Mouse (Mus musculus) embryonic facial prominence, embryonic 13.5 days (tissue): ENCODE measurements around the gene Selp. TPM values are rescaled to one million over a fixed set of nuclear protein-coding genes. Genes with fewer than 3 reads are reported as not detected.

ENCODE experiments used
- ATAC-seq: fragments of 200-750 bp; cut with Nextera tagmentation; 2 replicates; pipeline ENCODE4 v1.8.0; 2017; ENCODE audit warnings: low read depth; ENCODE audit not compliant: insufficient number of reproducible peaks, insufficient read depth, low FRiP score, low TSS enrichment
- H3K27ac ChIP-seq: fragments of 300-500 bp; sonication (generic); 2 replicates; pipeline ENCODE4 v1.5.1; 2015; ENCODE audit warnings: moderate library complexity, mild to moderate bottlenecking, inconsistent platforms
- H3K27me3 ChIP-seq: fragments of 300-500 bp; sonication (generic); 2 replicates; pipeline ENCODE4 v1.6.1; 2015; ENCODE audit warnings: mild to moderate bottlenecking, inconsistent platforms
- H3K36me3 ChIP-seq: fragments of 300-500 bp; sonication (generic); 2 replicates; pipeline ENCODE4 v1.6.1; 2015; ENCODE audit warnings: mild to moderate bottlenecking, inconsistent platforms
- H3K4me1 ChIP-seq: fragments of 300-500 bp; sonication (generic); 2 replicates; pipeline ENCODE4 v1.6.1; 2015; ENCODE audit warnings: inconsistent platforms
- H3K4me2 ChIP-seq: fragments of 300-500 bp; sonication (generic); 2 replicates; pipeline ENCODE4 v1.6.1; 2015; ENCODE audit warnings: moderate library complexity, mild to moderate bottlenecking, inconsistent platforms
- H3K4me3 ChIP-seq: fragments of 300-500 bp; sonication (generic); 2 replicates; pipeline ENCODE4 v1.5.1; 2015; ENCODE audit warnings: mild to moderate bottlenecking, inconsistent platforms
- H3K9ac ChIP-seq: fragments of 300-500 bp; sonication (generic); 2 replicates; pipeline ENCODE4 v1.6.1; 2015; ENCODE audit warnings: mild to moderate bottlenecking, inconsistent platforms
- H3K9me3 ChIP-seq: fragments of 300-500 bp; sonication (generic); 2 replicates; pipeline ENCODE4 v1.6.1; 2016; ENCODE audit warnings: inconsistent platforms
- WGBS: fragments of 180-500 bp; shearing (Covaris S2); methylation state at CpG from one replicate; pipeline ENCODE4 v1.1.7; 2015; ENCODE audit warnings: mixed read lengths; 5-methylcytosine and 5-hydroxymethylcytosine counted together
- polyA plus RNA-seq: library from polyadenylated mRNA; unstranded; fragments of >200 nt; fragmentation: Nextera tagmentation; extraction: Ambion mirVana; gene quantifications from 2 replicates; pipeline ENCODE4 v1.2.1, GENCODE M21; 2015

The Selp gene
- polyA plus RNA-seq, 1 experiment from 2014 or later: not detected

GRCm38 (mm10) chr1:164184871-164185223, 69.8 kb downstream of the Selp start:
- no peaks in the 10 kb centered on the region for H3K27me3 ChIP-seq
- H3K9ac ChIP-seq: no peak overlapping the region
- H3K4me3 ChIP-seq: no peak overlapping the region
- no peaks in the 10 kb centered on the region for H3K9me3 ChIP-seq
- no peaks in the 10 kb centered on the region for H3K36me3 ChIP-seq
- H3K4me2 ChIP-seq: no peak overlapping the region
- 43% methylated on average over 8 of the region's 8 CpGs for WGBS
- H3K4me1 ChIP-seq: no peaks in the 10 kb centered on the region
- no peak overlapping the region for H3K27ac ChIP-seq
- ATAC-seq: no peak

- Histone ChIP-seq H3K4me3 (no peak overlapping the region), H3K36me3 (no peaks in the 10 kb centered on the region), H3K9ac (no peak overlapping the region), H3K9me3 (no peaks in the 10 kb centered on the region), H3K4me2 (no peak overlapping the region), H3K4me1 (no peaks in the 10 kb centered on the region), H3K27ac (no peak overlapping the region), H3K27me3 (no peaks in the 10 kb centered on the region)
- WGBS: 67% methylated on average over 4 of the region's 4 CpGs
- no peak for ATAC-seq
Measured at GRCm38 (mm10) chr1:164185316-164185715, 70.3 kb downstream of the Selp start.

- H3K4me1 ChIP-seq: no peaks in the 10 kb centered on the region
- no peaks in the 10 kb centered on the region for H3K36me3 ChIP-seq
- H3K4me3 ChIP-seq: no peak overlapping the region
- 93% methylated on average over 1 of the region's 1 CpGs for WGBS
- H3K9ac ChIP-seq: no peak overlapping the region
- no peak for ATAC-seq
- no peaks in the 10 kb centered on the region for H3K9me3 ChIP-seq
- no peak overlapping the region for H3K27ac ChIP-seq
- H3K27me3 ChIP-seq: no peaks in the 10 kb centered on the region
- no peak overlapping the region for H3K4me2 ChIP-seq
Measured at GRCm38 (mm10) chr1:164187002-164187560, 72.0 kb downstream of the Selp start.

- Histone ChIP-seq H3K4me2 (no peak overlapping the region), H3K27me3 (no peaks in the 10 kb centered on the region), H3K27ac (no peak overlapping the region), H3K4me3 (no peak overlapping the region), H3K4me1 (no peaks in the 10 kb centered on the region), H3K36me3 (no peaks in the 10 kb centered on the region), H3K9ac (no peak overlapping the region), H3K9me3 (no peaks in the 10 kb centered on the region)
- ATAC-seq: no peak
- 80% methylated on average over 4 of the region's 4 CpGs for WGBS
Measured at GRCm38 (mm10) chr1:164199551-164199950, 84.5 kb downstream of the Selp start.

Other genes starting within 250 kb of the Selp start
- 18.4 and 20.4 TPM in 2 replicates for gene Scyl3, start 186.2 kb upstream of the Selp start, polyA plus RNA-seq
- 20.5 and 20.9 TPM in 2 replicates for gene BC055324, start 120.5 kb upstream of the Selp start, polyA plus RNA-seq
- 10.5 and 10.6 TPM in 2 replicates for gene Mettl18, start 120.4 kb upstream of the Selp start, polyA plus RNA-seq
- not detected in 2 replicates for gene Sele, start 67.0 kb upstream of the Selp start, polyA plus RNA-seq
- 0.30 and 0.43 TPM in 2 replicates for gene Sell, start 53.3 kb upstream of the Selp start, polyA plus RNA-seq
- 0.14 and 0.30 TPM in 2 replicates for gene F5, start 36.6 kb downstream of the Selp start, polyA plus RNA-seq
- 6.7 and 6.8 TPM in 2 replicates for gene Slc19a2, start 133.8 kb downstream of the Selp start, polyA plus RNA-seq
- gene Ccdc181, start 160.3 kb downstream of the Selp start, polyA plus RNA-seq: 5.1 and 6.8 TPM in 2 replicates
- 45.4 and 48.3 TPM in 2 replicates for gene Nme7, start 188.9 kb downstream of the Selp start, polyA plus RNA-seq
- gene Blzf1, start 192.2 kb downstream of the Selp start, polyA plus RNA-seq: 35.0 and 35.3 TPM in 2 replicates